Mouse (Mus musculus) intestine, embryonic 16.5 days (tissue): ENCODE results near the gene Enox1. TPM values are rescaled to one million over a fixed set of nuclear protein-coding genes. Genes with fewer than 3 reads are reported as not detected.

Experiments used
- ATAC-seq: fragments of 200-750 bp; cut with Nextera tagmentation; 2 replicates; pipeline ENCODE4 v1.8.0; 2017; ENCODE audit warnings: moderate TSS enrichment, moderate library complexity
- H3K27ac ChIP-seq: fragments of 300-500 bp; sonication (generic); 2 replicates; pipeline ENCODE4 v1.5.1; 2014; ENCODE audit warnings: mild to moderate bottlenecking, low read length
- H3K27me3 ChIP-seq: fragments of 300-500 bp; sonication (generic); replicated peaks from 2 replicates; pipeline ENCODE4 v1.6.1; 2014; ENCODE audit warnings: low read length, control low read depth, mixed read lengths; ENCODE audit not compliant: control insufficient read depth, insufficient read depth
- H3K36me3 ChIP-seq: fragments of 300-500 bp; sonication (generic); 2 replicates; pipeline ENCODE4 v1.6.1; 2014; ENCODE audit warnings: low read length, control low read depth; ENCODE audit not compliant: control insufficient read depth, insufficient read depth
- H3K4me1 ChIP-seq: fragments of 300-500 bp; sonication (generic); 2 replicates; pipeline ENCODE4 v1.6.1; 2014; ENCODE audit warnings: low read length, control low read depth, mixed read lengths; ENCODE audit not compliant: control insufficient read depth, insufficient read depth
- H3K4me2 ChIP-seq: fragments of 300-500 bp; sonication (generic); 2 replicates; pipeline ENCODE4 v1.6.1; 2014; ENCODE audit warnings: low read depth, low read length, control low read depth
- H3K4me3 ChIP-seq: fragments of 300-500 bp; sonication (generic); 2 replicates; pipeline ENCODE4 v1.5.1; 2014; ENCODE audit warnings: mild to moderate bottlenecking, low read length
- H3K9ac ChIP-seq: fragments of 300-500 bp; sonication (generic); 2 replicates; pipeline ENCODE4 v1.6.1; 2014; ENCODE audit warnings: low read depth, low read length
- H3K9me3 ChIP-seq: fragments of 300-500 bp; sonication (generic); 2 replicates; pipeline ENCODE4 v1.6.1; 2016; ENCODE audit warnings: low read length, control low read depth; ENCODE audit not compliant: control insufficient read depth
- WGBS: fragments of 180-500 bp; shearing (Covaris S2); extraction: QIAGEN DNeasy Blood & Tissue Kit; methylation state at CpG from one replicate; pipeline ENCODE4 v1.1.7; 2014; 5-methylcytosine and 5-hydroxymethylcytosine counted together
- polyA plus RNA-seq: library from polyadenylated mRNA; unstranded; fragments of >200 nt; fragmentation: Nextera tagmentation; extraction: Ambion mirVana; gene quantifications from 2 replicates; pipeline ENCODE4 v1.2.1, GENCODE M21; 2015

Enox1 gene
- polyA plus RNA-seq, 1 experiment from 2014 or later = 4.0 TPM

DNA sequence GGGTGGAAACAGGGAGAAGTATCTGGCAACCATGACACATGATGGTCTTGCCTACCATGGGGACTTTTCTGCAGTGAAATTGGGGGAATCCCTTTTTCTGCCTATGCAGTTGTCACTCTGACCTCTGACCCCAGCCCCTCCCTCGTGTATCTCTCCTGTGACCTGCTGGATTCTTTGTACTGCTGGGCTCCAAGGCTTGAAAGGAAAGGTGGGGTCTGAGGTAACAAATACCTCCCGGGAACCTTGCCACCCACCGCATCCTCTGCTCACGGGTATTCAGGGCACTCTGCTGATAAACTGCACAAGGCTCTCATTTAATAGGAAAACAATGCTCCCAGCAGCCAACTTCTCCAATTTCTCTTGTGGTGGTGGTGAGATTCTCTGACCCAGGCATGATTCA lies 361.5 kb downstream of the Enox1 start:
- Histone ChIP-seq H3K36me3 (no peaks in the 10 kb centered on the region), H3K4me2 (no peak overlapping the region), H3K9me3 (peaks cover 3% of the 10 kb centered on the region; the same call in 1 of the 2 replicates), H3K9ac (no peak overlapping the region), H3K27me3 (no peaks in the 10 kb centered on the region), H3K4me1 (no peaks in the 10 kb centered on the region), H3K4me3 (no peak overlapping the region), H3K27ac (no peak overlapping the region)
- ATAC-seq = no peak
- 72% methylated on average over 4 of the region's 4 CpGs for WGBS

GRCm38 (mm10) chr14:77518941-77519695 lies 362.6 kb downstream of the Enox1 start:
- Histone ChIP-seq H3K27me3 (no peaks in the 10 kb centered on the region), H3K9me3 (no peaks in the 10 kb centered on the region), H3K27ac (no peak overlapping the region), H3K36me3 (no peaks in the 10 kb centered on the region), H3K4me3 (no peak overlapping the region), H3K4me1 (no peaks in the 10 kb centered on the region), H3K4me2 (no peak overlapping the region), H3K9ac (no peak overlapping the region)
- WGBS = 69% methylated on average over 7 of the region's 7 CpGs
- no peak for ATAC-seq

DNA sequence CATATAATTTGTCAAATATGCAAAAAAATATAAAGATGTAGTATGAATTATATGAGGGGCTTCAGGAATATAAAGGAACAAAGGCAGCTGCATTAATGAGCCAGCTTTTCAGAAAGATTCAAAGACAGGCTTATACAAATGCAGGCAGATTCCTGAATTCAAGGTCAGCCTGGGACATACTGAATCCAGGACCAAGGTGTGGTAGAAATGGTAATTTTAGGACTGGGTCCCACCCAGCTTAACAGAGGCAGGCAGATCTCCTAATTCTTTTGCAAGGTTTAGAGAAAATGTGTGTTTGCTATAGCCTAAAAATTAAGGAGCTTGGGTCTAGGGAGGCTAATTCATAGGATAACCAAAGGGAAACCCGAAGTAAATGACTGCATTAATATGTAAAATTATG lies 363.1 kb downstream of the Enox1 start:
- Histone ChIP-seq H3K9me3 (no peaks in the 10 kb centered on the region), H3K4me3 (no peak overlapping the region), H3K9ac (no peak overlapping the region), H3K4me1 (no peaks in the 10 kb centered on the region), H3K27me3 (no peaks in the 10 kb centered on the region), H3K27ac (no peak overlapping the region), H3K4me2 (no peak overlapping the region), H3K36me3 (no peaks in the 10 kb centered on the region)
- WGBS = 79% methylated on average over 1 of the region's 1 CpGs
- ATAC-seq = no peak

GRCm38 (mm10) chr14:77524303-77524702 lies 367.7 kb downstream of the Enox1 start:
- Histone ChIP-seq H3K4me1 (no peaks in the 10 kb centered on the region), H3K9ac (no peak overlapping the region), H3K27ac (no peak overlapping the region), H3K4me3 (no peak overlapping the region), H3K36me3 (no peaks in the 10 kb centered on the region), H3K4me2 (no peak overlapping the region), H3K9me3 (no peaks in the 10 kb centered on the region), H3K27me3 (no peaks in the 10 kb centered on the region)
- WGBS = 79% methylated on average over 4 of the region's 4 CpGs
- no peak for ATAC-seq

- WGBS = 94% methylated on average over 1 of the region's 1 CpGs
- ATAC-seq = no peak
- H3K4me1 ChIP-seq = no peaks in the 10 kb centered on the region
These were observed 369.7 kb downstream of the Enox1 start for GRCm38 (mm10) chr14:77526262-77526661.

GRCm38 (mm10) chr14:77529201-77529600 lies 372.6 kb downstream of the Enox1 start:
- Histone ChIP-seq H3K27ac (no peak overlapping the region), H3K4me1 (no peaks in the 10 kb centered on the region), H3K4me2 (no peak overlapping the region), H3K4me3 (no peak overlapping the region), H3K9me3 (no peaks in the 10 kb centered on the region), H3K9ac (no peak overlapping the region), H3K27me3 (no peaks in the 10 kb centered on the region), H3K36me3 (no peaks in the 10 kb centered on the region)
- WGBS = 86% methylated on average over 9 of the region's 9 CpGs
- ATAC-seq = no peak

More at GRCm38 (mm10) chr14:77526262-77526661, 369.7 kb downstream of the Enox1 start:
- Histone ChIP-seq H3K27me3 (no peaks in the 10 kb centered on the region), H3K4me3 (no peak overlapping the region), H3K27ac (no peak overlapping the region), H3K9me3 (no peaks in the 10 kb centered on the region), H3K4me2 (no peak overlapping the region), H3K36me3 (no peaks in the 10 kb centered on the region), H3K9ac (no peak overlapping the region)

DNA sequence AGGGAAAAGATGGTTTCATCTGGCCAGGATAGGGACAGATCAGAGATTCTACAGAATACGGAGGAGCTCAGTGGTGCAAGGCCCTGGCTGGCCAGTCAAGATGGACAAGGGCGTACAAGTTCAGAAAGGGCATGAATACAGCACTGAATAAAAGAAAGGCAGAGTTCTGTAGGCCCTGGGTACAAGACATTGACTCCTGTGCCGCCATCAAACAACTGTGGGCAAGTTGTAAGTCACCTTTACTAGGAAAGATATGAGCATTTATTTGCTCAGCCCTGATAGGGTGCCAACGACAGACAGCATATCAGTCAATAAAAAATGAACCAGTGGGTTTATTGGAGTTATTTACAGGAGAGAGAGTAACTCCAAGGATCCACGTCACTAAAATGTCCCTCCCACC lies 373.1 kb downstream of the Enox1 start:
- 74% methylated on average over 5 of the region's 5 CpGs for WGBS
- Histone ChIP-seq H3K9ac (no peak overlapping the region), H3K4me2 (no peak overlapping the region), H3K4me3 (no peak overlapping the region), H3K36me3 (no peaks in the 10 kb centered on the region), H3K4me1 (no peaks in the 10 kb centered on the region), H3K27ac (no peak overlapping the region), H3K27me3 (no peaks in the 10 kb centered on the region), H3K9me3 (no peaks in the 10 kb centered on the region)
- no peak for ATAC-seq

GRCm38 (mm10) chr14:77533638-77534037 lies 377.1 kb downstream of the Enox1 start:
- WGBS = 80% methylated on average over 5 of the region's 5 CpGs
- no peak overlapping the region for H3K9ac ChIP-seq
- ATAC-seq = no peak
- no peak overlapping the region for H3K27ac ChIP-seq
- no peak overlapping the region for H3K4me3 ChIP-seq
- H3K4me1 ChIP-seq = no peaks in the 10 kb centered on the region
- H3K27me3 ChIP-seq = no peaks in the 10 kb centered on the region
- H3K36me3 ChIP-seq = no peaks in the 10 kb centered on the region
- no peak overlapping the region for H3K4me2 ChIP-seq
- H3K9me3 ChIP-seq = no peaks in the 10 kb centered on the region

DNA sequence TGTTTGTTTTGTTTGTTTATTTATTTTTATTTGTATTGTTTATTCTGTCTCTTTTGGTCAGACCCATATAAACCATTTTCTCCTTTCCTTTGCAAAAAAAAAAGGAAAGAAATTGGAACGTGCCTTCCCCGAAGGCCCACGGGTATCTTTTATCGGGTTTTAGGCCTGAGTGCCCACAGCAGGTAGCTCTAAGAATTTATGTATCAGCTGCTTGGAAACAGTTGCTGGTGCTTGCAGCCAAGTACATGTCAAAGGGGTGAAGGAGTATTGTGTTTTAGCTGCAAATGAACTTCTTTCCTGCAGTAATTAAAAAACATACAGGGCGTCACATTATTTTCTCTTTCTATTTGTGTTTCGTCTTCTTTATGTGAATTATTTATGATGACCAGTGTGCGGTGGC lies 377.6 kb downstream of the Enox1 start:
- H3K9ac ChIP-seq = no peak overlapping the region
- H3K27ac ChIP-seq = no peak overlapping the region
- no peaks in the 10 kb centered on the region for H3K36me3 ChIP-seq
- H3K4me1 ChIP-seq = no peaks in the 10 kb centered on the region
- no peaks in the 10 kb centered on the region for H3K9me3 ChIP-seq
- no peak for ATAC-seq
- no peak overlapping the region for H3K4me2 ChIP-seq
- no peaks in the 10 kb centered on the region for H3K27me3 ChIP-seq
- no peak overlapping the region for H3K4me3 ChIP-seq
- 86% methylated on average over 7 of the region's 7 CpGs for WGBS

DNA sequence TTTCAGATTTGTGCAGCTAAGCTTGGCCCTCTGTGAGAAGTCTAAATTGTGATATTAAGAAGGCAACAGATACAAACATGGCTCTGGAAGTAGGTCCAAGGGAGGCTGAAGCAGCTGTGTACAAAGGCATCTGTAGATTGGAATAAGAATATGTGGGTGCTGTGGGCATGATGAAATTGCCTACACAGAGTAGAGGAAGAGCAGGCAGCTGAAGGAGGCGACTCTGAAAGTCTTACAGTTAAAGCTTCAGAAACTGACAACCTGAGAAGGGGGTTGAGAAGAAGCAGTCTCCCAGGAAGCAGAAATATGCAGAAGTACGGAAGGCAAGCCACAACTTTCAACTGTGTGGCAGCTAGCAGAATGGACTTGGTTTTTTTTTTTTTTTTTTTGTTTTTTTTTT lies 380.0 kb downstream of the Enox1 start:
- no peak overlapping the region for H3K9ac ChIP-seq
- H3K27me3 ChIP-seq = no peaks in the 10 kb centered on the region
- WGBS = 74% methylated on average over 2 of the region's 2 CpGs
- H3K36me3 ChIP-seq = no peaks in the 10 kb centered on the region
- H3K4me3 ChIP-seq = no peak overlapping the region
- ATAC-seq = no peak
- H3K27ac ChIP-seq = no peak overlapping the region
- no peaks in the 10 kb centered on the region for H3K9me3 ChIP-seq
- H3K4me1 ChIP-seq = no peaks in the 10 kb centered on the region
- no peak overlapping the region for H3K4me2 ChIP-seq
